Mouse (Mus musculus): ENCODE results near the gene BC053393.

- no peak for TF ChIP-seq CTCF (IDR thresholded peaks at IDR 0.05; ENCODE audit: insufficient read depth, low read length)
- no peak for TF ChIP-seq POLR2A (IDR thresholded peaks at IDR 0.05; ENCODE audit: borderline replicate concordance, extremely low read depth, low read depth, low read length)
Measured at GRCm38 (mm10) chr11:46549721-46550120, 21.6 kb upstream of the BC053393 start.
